Mouse (Mus musculus) spleen, postnatal 4 days (tissue): ENCODE results near the gene Sfta2.

Experiments used
- DNase-seq, 2 experiments: peaks; one replicate each; pipeline ENCODE4 v3.0.0; 2022; ENCODE audit warnings: low spot score in 2 of 2

Sfta2 gene

DNA sequence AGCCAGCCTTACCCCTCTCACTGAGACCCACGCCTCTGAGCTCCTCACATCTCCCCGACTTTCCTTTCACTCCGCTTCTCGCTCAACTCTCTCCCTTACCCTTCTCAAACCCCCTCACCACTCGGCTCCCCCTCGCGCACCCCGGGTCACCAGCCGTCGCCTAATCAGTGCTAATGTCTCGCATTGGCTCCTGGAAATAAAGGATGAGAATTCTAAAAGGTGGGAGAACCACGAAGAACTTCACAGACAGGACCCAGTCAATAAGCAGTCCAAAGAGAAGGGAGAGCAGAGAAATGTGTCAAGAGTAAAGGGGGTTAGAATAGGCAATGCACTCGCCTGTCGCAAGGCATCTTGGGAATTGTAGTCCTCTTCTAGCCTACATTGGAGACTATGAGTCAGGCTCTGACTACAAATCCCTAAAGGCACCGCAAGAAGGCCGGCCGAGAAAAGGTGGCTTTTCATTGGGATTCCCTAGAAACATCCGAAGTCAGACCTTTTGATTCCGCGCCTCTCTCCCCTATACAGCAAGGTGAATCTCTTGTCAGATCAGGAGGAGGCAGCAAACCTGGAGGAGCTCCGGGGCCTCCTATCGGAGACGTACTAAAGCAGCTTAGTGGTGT, 72.2 kb downstream of the Sfta2 start, which contains the start of gene Gtf2h4:
Gene Gtf2h4, minus strand, starts transcription at position 324 of the 620 bp plus-strand sequence.
- peak; percentile 83 to 86 for DNase-seq

DNA sequence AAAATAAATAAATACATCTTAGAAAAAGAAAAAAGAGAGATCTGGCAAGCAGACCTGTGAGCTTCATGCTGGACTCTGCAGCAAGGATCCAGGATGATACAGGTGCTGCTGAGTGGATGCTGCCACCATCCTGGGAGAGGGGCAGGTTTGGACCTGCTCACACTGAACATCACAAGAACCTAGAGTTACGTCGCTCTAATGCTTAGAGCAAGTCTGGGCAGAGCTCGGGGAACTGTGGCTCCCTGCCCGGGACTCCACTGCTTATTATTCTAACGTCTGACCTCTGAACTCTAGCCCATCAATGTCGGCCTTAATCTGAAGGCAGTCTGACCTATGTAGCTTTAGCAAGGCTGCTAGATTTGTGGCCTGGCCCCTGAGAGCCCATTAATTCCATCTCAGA, 79.2 kb downstream of the Sfta2 start:
- DNase-seq: no peak

DNA sequence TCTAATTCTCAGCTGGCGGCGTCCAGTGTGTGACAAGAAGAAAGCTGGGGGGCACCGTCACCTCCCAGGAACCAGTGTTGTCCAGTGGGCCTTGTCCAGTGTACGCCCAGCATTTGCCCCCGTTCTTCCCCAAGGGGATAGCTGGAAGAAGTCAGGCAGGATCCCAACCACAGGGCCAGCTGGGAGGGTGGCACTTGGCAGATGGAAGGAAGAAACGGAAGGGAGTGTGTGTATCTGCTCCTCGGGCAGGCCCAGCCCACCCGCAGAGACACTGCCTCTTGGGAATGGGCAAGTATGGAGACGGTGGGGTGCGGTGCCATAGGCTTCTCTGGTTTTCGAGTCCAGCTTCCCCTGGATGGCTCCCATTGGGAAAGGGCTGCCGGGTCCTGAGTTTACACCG, 80.6 kb downstream of the Sfta2 start:
- no peak for DNase-seq

DNA sequence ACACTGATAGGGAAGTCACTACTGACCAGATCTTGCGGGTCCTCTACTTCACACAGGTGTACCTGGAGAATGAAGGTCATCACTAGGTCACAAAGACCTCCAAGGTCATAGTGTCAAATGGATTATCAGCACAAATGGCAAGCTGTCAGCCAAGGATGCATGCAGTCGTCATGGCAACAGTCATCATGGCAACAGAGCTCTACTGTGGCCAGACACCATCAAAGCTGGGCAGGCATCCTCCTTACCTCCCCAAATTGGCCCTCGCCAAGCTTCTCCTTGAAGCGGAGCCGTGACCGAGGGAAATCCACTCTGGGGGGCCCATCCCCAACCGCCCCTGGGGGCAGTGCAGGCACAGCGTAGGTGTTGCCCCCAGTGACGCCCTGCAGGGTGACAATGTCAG, 83.7 kb downstream of the Sfta2 start:
- no peak for DNase-seq

DNA sequence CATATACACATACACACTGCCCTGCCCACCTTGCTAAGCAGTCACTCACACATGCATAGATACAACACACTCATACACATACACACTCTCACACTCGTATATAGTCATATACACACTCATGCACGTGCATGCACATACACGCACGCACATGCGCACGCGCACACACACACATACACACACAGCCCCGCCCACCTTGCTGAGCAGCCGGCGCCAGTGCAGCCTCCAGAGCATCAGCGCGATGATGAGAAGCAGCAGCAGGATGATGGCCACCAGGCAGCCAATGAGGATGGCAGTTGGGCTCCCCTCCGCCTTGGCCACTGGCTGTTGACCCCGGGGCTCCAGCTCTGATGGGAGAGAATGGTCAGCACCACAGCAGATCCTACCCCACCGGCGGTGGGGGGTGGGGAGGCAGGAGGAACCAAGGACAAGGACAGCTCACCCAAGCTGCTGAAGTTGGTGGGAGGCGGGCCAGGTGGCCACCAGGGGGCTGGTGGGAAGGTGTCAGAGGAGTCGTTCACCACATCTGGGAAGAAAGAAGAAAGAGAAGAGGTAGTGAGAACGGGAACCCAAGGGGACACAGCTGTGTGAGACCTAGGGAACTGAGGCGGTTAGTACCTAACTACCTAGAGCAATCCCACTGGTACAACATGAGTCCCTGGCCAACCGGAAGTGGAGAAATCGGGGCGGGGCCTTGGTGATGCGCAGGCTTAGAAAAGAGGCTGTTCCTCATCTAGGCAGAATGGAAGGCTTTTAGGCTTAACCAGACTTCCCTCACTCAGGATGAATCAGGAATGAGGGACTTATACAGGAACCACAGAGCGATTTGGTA, 87.2 kb downstream of the Sfta2 start:
- DNase-seq: no peak

DNA sequence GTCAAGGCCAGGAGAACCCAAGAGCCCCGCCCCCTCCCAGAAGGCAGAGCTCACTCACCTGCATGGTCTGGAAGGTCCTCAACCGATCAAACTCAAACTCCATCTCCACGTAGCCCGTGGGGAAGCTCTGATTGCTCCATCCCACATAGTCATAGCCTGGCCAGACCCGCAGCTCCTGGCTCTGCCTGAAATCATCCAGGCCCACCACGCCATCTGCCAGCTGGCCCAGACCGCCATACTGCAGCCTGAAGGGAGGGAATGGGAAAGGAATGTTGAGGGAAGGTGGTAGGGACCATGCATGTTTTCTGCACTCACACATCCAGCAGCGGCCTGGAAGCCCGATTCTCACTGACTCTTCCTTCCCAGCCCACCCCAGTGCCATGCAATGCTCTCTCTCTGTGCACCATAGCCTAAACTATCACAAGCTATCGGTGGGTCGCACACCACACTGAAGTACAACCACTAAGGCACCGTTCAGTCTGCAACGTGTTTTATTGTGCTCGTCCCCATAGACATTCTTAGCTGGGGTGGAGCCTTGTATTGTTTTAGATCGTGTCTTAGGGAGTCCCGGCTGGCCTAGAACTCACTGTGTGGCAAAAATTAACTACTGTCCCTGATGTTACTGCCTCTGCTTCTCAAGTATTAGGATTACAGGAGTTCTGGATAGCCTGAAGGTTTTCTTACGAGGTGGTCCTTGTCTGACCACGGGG, 88.7 kb downstream of the Sfta2 start:
- no peak for DNase-seq

DNA sequence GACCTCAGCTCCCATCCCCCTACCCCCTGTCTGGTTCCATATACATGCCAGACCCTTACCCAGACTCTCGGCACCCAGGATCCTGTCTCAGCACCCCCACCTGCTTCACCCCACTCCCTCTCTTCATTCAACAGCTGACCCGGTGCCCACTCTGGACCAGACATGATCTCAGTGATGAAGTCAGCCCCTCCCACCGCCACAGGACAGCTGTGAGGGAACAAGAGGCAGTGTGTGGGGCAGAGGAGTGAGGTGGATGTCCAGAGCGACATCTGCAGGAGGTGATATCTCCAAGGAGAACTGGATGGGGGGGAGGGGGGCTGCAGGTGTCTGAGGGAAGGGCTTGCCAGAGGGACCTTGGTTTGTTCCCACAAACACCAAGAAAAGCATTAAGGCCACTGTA, 90.5 kb downstream of the Sfta2 start:
- no peak for DNase-seq

DNA sequence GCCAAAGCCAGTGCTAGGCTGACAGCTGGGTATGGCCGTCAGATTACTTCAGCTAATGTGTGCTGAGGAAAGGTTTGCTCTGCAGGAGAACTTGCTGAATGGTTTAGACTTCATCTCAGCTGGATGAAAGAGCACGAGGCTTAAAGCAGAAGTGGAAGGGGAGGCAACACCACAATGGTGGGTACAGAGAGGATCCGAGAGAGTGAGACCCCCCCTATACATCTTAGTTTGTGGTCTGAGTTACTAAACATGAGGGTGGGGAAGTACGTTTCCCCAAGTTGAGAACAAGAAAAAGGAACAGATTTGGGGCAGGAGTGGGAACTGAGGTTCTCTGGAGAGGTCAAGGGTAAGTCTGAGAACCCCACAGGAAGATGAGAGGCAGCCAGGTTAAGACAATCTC, 91.0 kb downstream of the Sfta2 start:
- no peak for DNase-seq

DNA sequence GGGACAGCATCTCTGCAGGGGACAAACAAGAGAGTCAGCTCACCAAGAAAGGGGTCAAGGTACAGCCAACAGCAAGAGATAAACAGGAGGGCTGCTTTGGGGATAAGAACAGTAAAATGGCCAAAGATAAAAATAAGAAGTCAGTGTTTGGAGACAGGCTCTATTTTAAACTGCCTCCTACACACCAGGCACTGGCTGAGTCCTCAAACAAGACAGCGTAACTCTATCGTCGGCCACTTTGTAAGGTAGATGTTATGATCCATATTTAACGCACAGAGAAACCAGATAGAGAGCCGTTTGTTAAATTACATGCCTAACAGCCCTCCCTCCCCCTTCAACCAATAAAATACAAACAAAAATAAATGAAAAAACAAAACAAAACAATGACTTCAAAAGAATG, 92.6 kb downstream of the Sfta2 start:
- DNase-seq: no peak

DNA sequence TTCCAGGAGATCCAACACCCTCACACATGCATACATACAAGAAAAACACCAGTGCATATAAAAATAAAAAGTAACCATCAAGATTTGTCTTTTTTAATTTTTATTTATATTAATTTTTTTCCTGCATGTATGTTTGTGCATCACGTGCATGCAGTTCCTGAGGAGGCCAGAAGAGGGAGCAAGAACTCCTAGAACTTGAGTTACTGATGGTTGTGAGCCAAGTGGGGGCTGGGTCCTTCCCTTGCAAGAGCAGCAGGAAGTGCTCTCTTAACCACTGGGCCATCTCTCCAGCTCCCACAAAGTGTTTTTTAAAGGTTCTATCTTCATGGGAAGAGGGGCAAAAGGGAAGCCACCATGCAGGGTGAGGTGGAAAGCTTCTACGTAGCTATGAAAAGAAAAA, 93.9 kb downstream of the Sfta2 start:
- DNase-seq: peak; percentile 38 to 74

DNA sequence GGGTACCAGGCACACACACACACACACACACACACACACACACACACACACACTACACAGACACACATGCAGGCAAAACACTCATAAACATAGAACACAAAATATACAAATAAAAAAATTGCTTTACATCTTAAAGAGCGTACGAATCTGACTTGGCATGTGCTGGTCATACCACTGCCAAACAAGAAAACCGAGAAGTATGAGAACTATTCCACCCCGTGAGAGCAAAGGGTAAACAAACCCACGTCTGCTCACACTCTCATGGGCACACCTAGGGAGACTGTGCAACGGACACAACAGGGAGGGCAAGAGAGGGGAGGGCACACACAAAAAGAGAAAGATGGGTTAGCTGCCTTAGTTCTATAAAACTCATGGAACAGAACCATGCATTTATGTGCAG, 95.3 kb downstream of the Sfta2 start:
- no peak for DNase-seq

DNA sequence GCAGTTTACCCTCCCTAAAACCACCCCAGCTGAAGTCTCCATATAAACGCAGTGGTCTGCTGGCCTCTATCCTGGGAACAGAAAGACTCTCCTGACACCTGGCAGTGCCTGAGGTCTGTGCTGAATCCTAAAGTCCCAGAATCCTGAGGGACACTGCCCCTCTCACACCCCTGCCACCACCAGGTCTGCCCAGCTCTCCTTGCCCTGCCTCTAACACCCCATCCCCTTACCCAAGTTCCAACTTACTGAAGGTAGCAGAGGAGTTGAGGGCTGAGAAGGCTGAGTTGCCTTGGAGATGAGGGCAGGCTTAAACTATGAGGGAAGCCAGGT, 96.0 kb downstream of the Sfta2 start:
- no peak for DNase-seq

DNA sequence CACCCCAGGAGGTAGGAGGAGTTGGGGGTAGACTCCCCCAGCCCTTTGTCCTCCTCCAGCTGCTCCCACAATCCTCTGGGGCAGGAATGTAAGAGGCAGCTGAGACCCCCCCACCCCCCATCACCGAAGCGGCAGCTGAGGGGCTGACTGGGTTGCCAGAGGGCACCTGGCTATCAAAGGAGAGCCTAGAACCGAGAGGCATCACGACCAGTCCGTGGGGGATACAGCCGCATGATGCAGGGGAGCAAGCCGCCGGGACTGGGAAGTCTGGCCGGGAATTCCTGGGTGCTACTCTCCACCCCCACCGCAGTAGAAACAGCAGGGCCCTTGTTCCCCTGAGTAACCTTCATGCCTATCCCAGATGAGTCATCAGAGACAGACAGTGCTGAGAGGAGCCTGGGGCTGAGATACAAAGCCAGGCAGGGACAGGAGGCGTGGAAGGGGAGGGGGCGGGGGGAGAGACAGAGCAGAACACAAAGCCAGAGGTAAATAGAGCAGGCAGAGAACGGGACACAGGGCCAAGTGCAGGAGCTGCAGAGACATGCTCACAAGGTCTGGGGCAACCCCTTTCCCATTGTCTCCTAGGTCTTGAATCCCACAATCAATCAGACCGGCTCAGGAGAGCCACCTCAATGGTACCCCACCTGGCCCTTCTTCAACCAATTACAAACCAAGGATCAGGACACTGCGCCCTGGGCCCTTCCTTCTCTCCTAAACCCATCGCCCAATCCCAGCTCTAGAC, 96.6 kb downstream of the Sfta2 start:
- DNase-seq: no peak

DNA sequence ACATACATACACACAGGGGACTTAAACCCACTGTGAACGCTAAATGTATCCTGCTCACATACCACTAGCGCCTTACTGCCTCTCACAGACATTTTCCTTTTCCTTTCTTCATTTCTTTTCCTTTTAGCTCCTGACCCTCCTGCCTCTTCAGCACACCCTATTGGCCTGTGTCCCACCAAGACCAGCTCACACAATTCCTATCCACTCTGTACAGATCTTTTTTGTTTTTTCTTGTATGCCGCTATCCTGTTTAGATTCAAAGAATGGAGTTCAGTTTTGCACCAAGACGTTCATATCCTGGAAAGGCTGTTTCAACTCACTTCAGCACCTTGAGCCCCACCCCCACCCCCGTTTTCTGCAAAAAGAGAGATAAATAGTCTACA, 97.1 kb downstream of the Sfta2 start:
- DNase-seq: no peak

DNA sequence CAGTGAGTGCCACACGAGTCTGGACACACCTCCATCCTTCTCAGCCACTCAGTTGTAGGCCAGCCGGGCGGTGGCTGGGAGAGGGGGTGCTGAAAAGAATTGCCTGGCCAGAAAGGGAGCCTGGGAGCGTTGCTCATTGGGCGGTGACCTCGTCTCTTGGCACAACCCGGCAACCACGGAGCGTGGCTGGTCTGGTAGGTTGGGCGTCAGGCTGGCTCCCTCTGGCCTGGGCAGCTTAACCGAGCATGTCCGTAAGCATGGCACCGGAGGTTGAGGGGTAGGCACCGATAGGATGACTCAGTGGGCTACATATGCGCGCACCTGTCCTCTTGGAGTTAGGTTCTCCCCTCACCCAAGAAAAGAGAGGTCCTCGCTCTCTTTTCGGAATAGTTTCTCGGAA, 98.6 kb downstream of the Sfta2 start:
- peak in 1 of 2 experiments; percentile 66 for DNase-seq
